Mouse (Mus musculus) midbrain, embryonic 11.5 days (tissue): Measurements from ENCODE around the gene Gadd45b. TPM values are rescaled to one million over a fixed set of nuclear protein-coding genes. Genes with fewer than 3 reads are reported as not detected.

Experiments
- ATAC-seq: fragments of 200-750 bp; cut with Nextera tagmentation; 2 replicates; pipeline ENCODE4 v1.8.0; 2017; ENCODE audit warnings: moderate TSS enrichment, moderate library complexity; ENCODE audit not compliant: low FRiP score
- DNase-seq: peaks from one replicate; pipeline ENCODE4 v3.0.0; 2015; ENCODE audit warnings: low spot score; ENCODE audit errors: missing footprints
- H3K27ac ChIP-seq: fragments of 300-500 bp; sonication (generic); 2 replicates; pipeline ENCODE4 v1.5.1; 2014; ENCODE audit warnings: low read depth, low read length
- H3K27me3 ChIP-seq: fragments of 300-500 bp; sonication (generic); 2 replicates; pipeline ENCODE4 v1.6.1; 2014; ENCODE audit warnings: mild to moderate bottlenecking, low read length, moderate library complexity, mixed read lengths; ENCODE audit not compliant: control insufficient read depth, insufficient read depth
- H3K36me3 ChIP-seq: fragments of 300-500 bp; sonication (generic); 2 replicates; pipeline ENCODE4 v1.6.1; 2014; ENCODE audit warnings: mild to moderate bottlenecking, low read length, moderate library complexity, mixed read lengths; ENCODE audit not compliant: control insufficient read depth, insufficient read depth
- H3K4me1 ChIP-seq: fragments of 300-500 bp; sonication (generic); 2 replicates; pipeline ENCODE4 v1.6.1; 2014; ENCODE audit warnings: low read length; ENCODE audit not compliant: control insufficient read depth, insufficient read depth
- H3K4me2 ChIP-seq: fragments of 300-500 bp; sonication (generic); 2 replicates; pipeline ENCODE4 v1.6.1; 2014; ENCODE audit warnings: mild to moderate bottlenecking, moderate library complexity
- H3K4me3 ChIP-seq: fragments of 300-500 bp; sonication (generic); 2 replicates; pipeline ENCODE4 v1.5.1; 2014; ENCODE audit warnings: low read depth, low read length
- H3K9ac ChIP-seq: fragments of 300-500 bp; sonication (generic); 2 replicates; pipeline ENCODE4 v1.6.1; 2014; ENCODE audit warnings: low read length
- H3K9me3 ChIP-seq: fragments of 300-500 bp; sonication (generic); 2 replicates; pipeline ENCODE4 v1.6.1; 2016; ENCODE audit warnings: low read length; ENCODE audit not compliant: control insufficient read depth
- WGBS: fragments of 180-500 bp; shearing (Covaris S2); extraction: QIAGEN DNeasy Blood & Tissue Kit; methylation state at CpG from one replicate; pipeline ENCODE4 v1.1.7; 2014; 5-methylcytosine and 5-hydroxymethylcytosine counted together
- polyA plus RNA-seq: library from polyadenylated mRNA; unstranded; fragments of >200 nt; fragmentation: Nextera tagmentation; extraction: Ambion mirVana; gene quantifications from 2 replicates; pipeline ENCODE4 v1.2.1, GENCODE M21; 2014

Gadd45b gene
- polyA plus RNA-seq, 1 experiment from 2014 or later, result 10.1 TPM

DNA sequence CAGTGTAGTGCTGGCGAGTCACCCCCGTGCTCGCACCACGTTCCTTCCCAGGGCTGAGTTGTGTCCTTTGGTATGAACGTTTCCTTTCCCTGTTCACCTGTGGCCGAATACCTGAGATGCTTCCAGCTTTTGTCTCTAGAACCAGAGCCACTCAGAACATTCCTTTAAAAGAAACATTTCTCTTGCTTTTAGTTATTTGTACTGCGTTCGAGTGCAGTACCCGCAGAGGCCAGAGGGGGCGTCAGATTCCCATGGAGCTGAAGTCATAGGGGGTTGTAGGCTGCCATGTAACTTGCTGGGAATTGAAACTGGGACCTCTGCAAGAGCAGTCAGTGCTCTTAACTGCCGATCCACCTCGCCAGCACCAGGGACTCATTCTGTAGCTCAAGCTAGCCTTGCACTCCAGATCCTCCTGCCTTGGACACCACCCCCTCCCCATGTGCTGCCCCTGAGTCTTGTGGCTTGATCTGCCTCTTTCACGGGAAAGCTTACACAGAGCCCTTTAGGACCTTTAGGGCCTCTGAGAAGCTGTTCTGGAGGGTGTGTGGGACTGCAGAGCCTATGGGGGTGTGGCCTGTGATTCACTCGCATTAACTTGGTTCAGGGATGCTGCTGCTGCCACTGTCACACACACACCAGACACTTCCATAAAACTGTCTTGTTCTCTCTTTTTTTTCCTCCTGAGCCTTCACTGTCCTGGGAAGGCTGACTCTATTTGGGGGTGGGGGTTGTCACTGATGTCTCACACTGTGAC, 17.0 kb downstream of the Gadd45b start:
- Histone ChIP-seq H3K9ac (no peak overlapping the region), H3K4me2 (no peak overlapping the region), H3K9me3 (no peaks in the 10 kb centered on the region), H3K36me3 (no peaks in the 10 kb centered on the region), H3K27ac (no peak overlapping the region), H3K4me3 (no peak overlapping the region), H3K27me3 (no peaks in the 10 kb centered on the region; the same call in 1 of the 2 replicates), H3K4me1 (no peaks in the 10 kb centered on the region)
- no peak for ATAC-seq
- DNase-seq, result peak; percentile 88
- WGBS, result 64% methylated on average over 14 of the region's 14 CpGs

DNA sequence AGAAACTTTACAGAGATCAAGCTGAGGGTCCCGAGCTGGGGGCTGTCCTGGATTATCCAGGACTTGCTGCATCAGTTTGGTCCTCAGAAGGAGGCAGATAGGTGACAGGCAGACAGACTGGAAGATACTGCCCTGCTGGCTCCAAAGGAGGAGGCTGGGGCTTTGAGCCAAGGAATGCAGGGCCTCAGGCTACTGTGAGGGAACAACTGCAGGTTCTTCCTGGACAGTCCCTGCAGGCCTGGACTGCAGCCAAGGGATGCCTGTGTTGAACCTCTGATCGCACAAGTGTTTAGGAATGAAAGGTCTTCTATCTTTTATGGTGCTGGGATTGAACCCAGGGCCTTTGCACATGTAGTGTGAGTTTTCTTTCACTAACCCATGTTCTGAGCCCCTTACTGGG, 17.9 kb downstream of the Gadd45b start:
- no peaks in the 10 kb centered on the region for H3K9me3 ChIP-seq
- no peaks in the 10 kb centered on the region for H3K4me1 ChIP-seq
- no peak overlapping the region for H3K4me3 ChIP-seq
- no peak for ATAC-seq
- WGBS, result 77% methylated on average over 2 of the region's 2 CpGs
- no peaks in the 10 kb centered on the region; the same call in 1 of the 2 replicates for H3K27me3 ChIP-seq
- DNase-seq, result peak; percentile 67
- no peak overlapping the region for H3K27ac ChIP-seq
- H3K9ac ChIP-seq, result no peak overlapping the region
- no peaks in the 10 kb centered on the region for H3K36me3 ChIP-seq
- H3K4me2 ChIP-seq, result no peak overlapping the region

DNA sequence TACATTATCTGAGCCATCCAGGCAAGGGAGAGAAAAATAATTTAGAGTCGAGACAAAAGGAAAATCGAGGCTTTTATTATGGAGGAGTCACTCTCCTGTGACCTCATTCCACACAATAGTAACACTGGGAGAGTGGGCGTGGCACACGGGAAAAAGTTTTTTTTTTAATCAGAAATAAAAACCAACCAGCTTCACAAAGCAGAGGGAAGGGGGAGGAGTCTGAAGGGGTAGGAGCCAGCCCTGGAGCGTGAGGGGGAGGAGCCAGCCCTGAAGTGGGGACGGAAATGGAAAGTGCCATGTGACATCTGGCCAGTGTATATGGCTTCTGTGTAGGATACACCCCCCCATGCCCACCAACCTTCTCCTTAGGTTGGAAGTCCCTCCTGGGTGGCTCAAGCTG, 18.7 kb downstream of the Gadd45b start:
- H3K27ac ChIP-seq, result no peak overlapping the region
- no peaks in the 10 kb centered on the region for H3K36me3 ChIP-seq
- H3K4me3 ChIP-seq, result no peak overlapping the region
- no peaks in the 10 kb centered on the region for H3K9me3 ChIP-seq
- no peaks in the 10 kb centered on the region; the same call in none of the 2 replicates for H3K27me3 ChIP-seq
- H3K9ac ChIP-seq, result no peak overlapping the region
- ATAC-seq (no peak), DNase-seq (peak; percentile 62)
- 50% methylated on average over 6 of the region's 6 CpGs for WGBS
- H3K4me1 ChIP-seq, result no peaks in the 10 kb centered on the region
- no peak overlapping the region for H3K4me2 ChIP-seq

DNA sequence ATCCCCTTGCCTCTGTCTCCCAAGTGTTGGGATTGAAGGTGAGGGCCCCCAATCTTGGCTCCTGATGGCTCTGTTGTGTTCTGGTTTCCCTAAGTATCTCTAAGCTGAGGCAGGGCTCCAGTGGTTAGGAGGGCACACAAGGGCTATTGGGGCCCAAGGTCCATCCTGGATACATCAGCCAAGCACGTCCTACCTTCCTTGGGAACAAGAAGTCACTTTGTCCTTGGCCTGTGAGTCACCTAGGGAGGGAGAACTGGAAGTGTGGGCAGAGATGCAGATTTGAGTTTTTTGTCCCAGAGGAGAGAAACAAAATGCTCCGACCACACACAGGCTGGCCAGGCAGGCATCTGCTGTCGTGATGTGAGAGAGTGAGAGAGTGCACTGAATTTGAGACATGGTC, 19.2 kb downstream of the Gadd45b start:
- Histone ChIP-seq H3K27ac (no peak overlapping the region), H3K27me3 (no peaks in the 10 kb centered on the region; the same call in none of the 2 replicates), H3K9ac (no peak overlapping the region), H3K36me3 (no peaks in the 10 kb centered on the region), H3K4me2 (no peak overlapping the region), H3K9me3 (no peaks in the 10 kb centered on the region), H3K4me1 (no peaks in the 10 kb centered on the region), H3K4me3 (no peak overlapping the region)
- DNase-seq, result peak; percentile 23
- 83% methylated on average over 3 of the region's 3 CpGs for WGBS
- no peak for ATAC-seq

DNA sequence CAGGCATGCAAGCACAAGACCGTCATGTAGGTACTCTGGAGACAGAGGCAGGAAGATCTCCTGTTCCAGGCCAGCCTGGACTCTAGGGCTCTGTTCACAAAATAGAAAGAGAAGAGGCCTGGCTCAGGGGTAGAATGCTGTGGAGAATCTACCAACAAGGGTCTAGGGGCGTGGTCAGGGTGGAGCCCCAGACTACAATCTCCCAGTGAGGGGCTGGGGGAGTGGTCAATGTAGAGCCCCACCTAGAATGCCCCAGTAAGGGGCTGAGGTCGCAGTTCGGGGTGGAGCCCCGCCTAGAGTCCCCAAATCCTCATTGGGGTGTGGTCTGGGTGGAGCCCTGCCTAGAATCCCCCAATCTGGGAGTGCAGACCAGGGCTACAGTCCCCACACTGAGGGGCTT, 20.4 kb downstream of the Gadd45b start:
- Histone ChIP-seq H3K4me3 (no peak overlapping the region), H3K4me2 (no peak overlapping the region), H3K36me3 (no peaks in the 10 kb centered on the region), H3K27ac (no peak overlapping the region), H3K4me1 (no peaks in the 10 kb centered on the region; the same call in 1 of the 2 replicates), H3K9ac (no peak overlapping the region), H3K27me3 (no peaks in the 10 kb centered on the region; the same call in none of the 2 replicates), H3K9me3 (no peaks in the 10 kb centered on the region)
- WGBS, result 31% methylated on average over 5 of the region's 5 CpGs
- ATAC-seq, result no peak
- DNase-seq, result peak; percentile 73

DNA sequence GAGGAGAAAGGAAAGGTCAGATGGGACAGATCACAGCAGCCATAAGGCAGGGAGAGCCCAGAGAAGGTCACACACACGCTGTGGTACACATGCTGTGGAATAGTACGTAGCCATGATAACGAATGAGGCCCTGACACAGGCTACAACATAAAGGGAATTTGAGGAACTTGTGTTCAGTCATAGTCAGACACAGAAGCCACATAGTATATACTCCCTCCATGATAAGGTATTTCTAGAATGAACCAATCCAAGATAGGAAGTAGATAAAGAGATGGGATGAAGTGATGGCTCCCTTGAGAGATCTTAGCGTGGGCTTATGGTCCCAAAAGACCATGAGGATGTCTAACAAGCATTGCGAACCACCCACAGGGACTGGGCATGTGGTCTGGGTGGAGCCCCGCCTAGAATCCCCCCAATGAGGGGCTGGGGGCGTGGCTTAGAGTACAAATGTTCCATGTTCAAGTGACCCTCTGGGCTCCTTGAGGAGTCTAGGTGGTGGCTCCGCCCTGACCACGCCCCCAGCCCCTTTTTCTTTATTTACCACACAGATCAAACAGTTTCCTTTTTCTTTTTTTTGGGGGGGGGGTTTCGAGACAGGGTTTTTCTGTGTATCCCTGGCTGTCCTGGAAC, 22.0 kb downstream of the Gadd45b start:
- no peak overlapping the region for H3K4me2 ChIP-seq
- H3K9ac ChIP-seq, result no peak overlapping the region
- H3K27ac ChIP-seq, result no peak overlapping the region
- H3K4me1 ChIP-seq, result no peaks in the 10 kb centered on the region; the same call in 1 of the 2 replicates
- no peaks in the 10 kb centered on the region; the same call in none of the 2 replicates for H3K27me3 ChIP-seq
- 80% methylated on average over 10 of the region's 10 CpGs for WGBS
- H3K36me3 ChIP-seq, result no peaks in the 10 kb centered on the region
- no peaks in the 10 kb centered on the region for H3K9me3 ChIP-seq
- DNase-seq (peak; percentile 47), ATAC-seq (no peak)
- H3K4me3 ChIP-seq, result no peak overlapping the region

DNA sequence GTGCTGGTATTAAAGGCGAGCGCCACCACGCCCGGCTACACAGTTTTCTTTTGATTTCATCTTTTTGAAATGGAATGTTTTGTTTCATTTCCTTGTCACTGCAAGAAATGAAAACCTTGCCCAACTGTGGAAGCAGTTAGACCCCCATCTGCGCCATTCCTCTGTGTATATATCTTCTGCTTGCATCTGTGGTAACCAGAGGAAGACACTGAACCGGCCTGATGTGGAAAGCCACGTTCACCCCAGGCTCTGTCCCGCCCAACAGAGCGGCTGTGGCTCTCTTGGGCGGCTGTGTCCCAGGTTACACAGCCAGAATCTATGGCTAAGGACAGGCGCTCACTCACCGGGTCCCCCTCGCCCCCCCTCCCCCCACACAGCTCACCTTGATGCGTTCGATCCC, 22.6 kb downstream of the Gadd45b start:
- ATAC-seq, result no peak
- Histone ChIP-seq H3K4me2 (no peak overlapping the region), H3K4me1 (no peaks in the 10 kb centered on the region; the same call in 1 of the 2 replicates), H3K27me3 (no peaks in the 10 kb centered on the region; the same call in none of the 2 replicates), H3K9me3 (no peaks in the 10 kb centered on the region), H3K4me3 (no peak overlapping the region), H3K27ac (no peak overlapping the region), H3K9ac (no peak overlapping the region), H3K36me3 (no peaks in the 10 kb centered on the region)
- peak; percentile 33 for DNase-seq
- WGBS, result 78% methylated on average over 15 of the region's 15 CpGs

DNA sequence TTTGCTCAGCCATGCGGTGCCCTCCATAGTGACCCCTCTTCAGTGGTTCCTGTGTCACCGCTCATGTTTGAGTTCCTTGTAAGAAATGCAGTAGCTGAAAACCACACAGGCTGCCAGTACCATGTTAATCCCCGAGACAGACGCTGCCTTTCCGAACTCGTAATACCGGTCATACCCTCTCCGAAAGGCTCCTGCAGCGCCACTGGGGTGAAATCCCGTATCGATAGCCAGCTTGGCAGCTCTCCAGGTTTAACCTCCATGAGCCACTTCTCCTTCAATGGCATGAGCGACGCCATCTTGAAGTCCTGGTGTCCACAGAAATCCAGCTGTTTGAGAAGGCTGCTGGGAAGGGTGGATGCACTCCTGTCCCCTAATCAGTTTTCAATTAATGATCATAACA, 24.5 kb downstream of the Gadd45b start:
- no peaks in the 10 kb centered on the region for H3K36me3 ChIP-seq
- H3K4me2 ChIP-seq, result no peak overlapping the region
- no peak overlapping the region for H3K9ac ChIP-seq
- no peak overlapping the region for H3K4me3 ChIP-seq
- no peak for DNase-seq
- no peak overlapping the region for H3K27ac ChIP-seq
- no peaks in the 10 kb centered on the region; the same call in none of the 2 replicates for H3K27me3 ChIP-seq
- WGBS, result 85% methylated on average over 13 of the region's 13 CpGs
- no peak for ATAC-seq
- H3K4me1 ChIP-seq, result no peaks in the 10 kb centered on the region; the same call in 1 of the 2 replicates
- no peaks in the 10 kb centered on the region for H3K9me3 ChIP-seq

DNA sequence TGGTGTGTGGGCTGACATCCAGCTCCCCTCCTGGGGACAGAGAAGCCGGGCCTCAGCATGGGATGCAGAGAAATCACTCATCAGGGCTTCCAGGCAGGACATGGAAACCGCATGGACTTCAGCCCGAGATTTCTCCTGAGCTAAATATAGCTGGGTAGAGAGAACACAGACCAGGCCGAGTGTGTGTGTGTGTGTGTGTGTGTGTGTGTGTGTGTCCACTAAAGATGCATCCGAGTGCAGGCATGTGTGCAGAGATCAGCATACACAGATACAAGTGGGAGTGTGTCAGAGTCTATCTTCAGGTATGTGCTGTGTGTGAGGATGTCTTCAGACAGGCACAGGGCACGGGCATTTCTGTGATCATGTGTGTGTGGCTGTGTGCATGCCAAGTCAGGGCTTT, 25.0 kb downstream of the Gadd45b start:
- no peak overlapping the region for H3K4me2 ChIP-seq
- peak; percentile 71 for DNase-seq
- no peak overlapping the region for H3K9ac ChIP-seq
- H3K27ac ChIP-seq, result no peak overlapping the region
- H3K4me3 ChIP-seq, result no peak overlapping the region
- ATAC-seq, result no peak
- no peaks in the 10 kb centered on the region for H3K9me3 ChIP-seq
- H3K36me3 ChIP-seq, result no peaks in the 10 kb centered on the region
- WGBS, result 82% methylated on average over 6 of the region's 6 CpGs
- H3K4me1 ChIP-seq, result no peaks in the 10 kb centered on the region; the same call in 1 of the 2 replicates
- no peaks in the 10 kb centered on the region; the same call in none of the 2 replicates for H3K27me3 ChIP-seq
